8 mouse cellular contexts compared by ENCODE assay signal in genomic region chr16:52450245-52451100, GRCm38 (mm10). TPM values are rescaled to one million over a fixed set of nuclear protein-coding genes. Genes with fewer than 3 reads are reported as not detected.
A peak's percentile ranks its signal among the peaks of the same experiment; 100 is the strongest.
DNase-seq lines count a peak whose midpoint lies in the region; ATAC-seq and TF ChIP-seq lines count a peak whose summit lies in the region.

No protein-coding gene starts in this region.

- no peak for ATAC-seq in forebrain, embryonic 11.5 days (replicated peaks; ENCODE audit: low FRiP score)
- no peak for ATAC-seq in hindbrain, embryonic 11.5 days (ENCODE audit: low FRiP score)

- H3K9ac ChIP-seq in forebrain, embryonic 11.5 days (ENCODE audit: low read length), result peak overlapping the region; percentile 55
- H3K9ac ChIP-seq in hindbrain, embryonic 11.5 days (ENCODE audit: low read depth, low read length), result peak overlapping the region; percentile 31

- H3K4me3 ChIP-seq in E14TG2a.4 (replicated peaks; ENCODE audit: low read length), result peak overlapping the region; percentile 71
- H3K4me3 ChIP-seq in bone marrow macrophage, adult 2 months (ENCODE audit: insufficient read depth, low read length), result peak overlapping the region; percentile 79
- peak overlapping the region; percentile 44 for H3K4me3 ChIP-seq in forebrain, embryonic 11.5 days (ENCODE audit: low read depth, low read length)
- peak overlapping the region; percentile 43 for H3K4me3 ChIP-seq in hindbrain, embryonic 11.5 days (ENCODE audit: low read depth, low read length)

- peaks cover 63% of the 10 kb centered on the region for H3K27me3 ChIP-seq in E14TG2a.4 (ENCODE audit: insufficient read depth, low read length)
- H3K27me3 ChIP-seq in forebrain, embryonic 11.5 days (ENCODE audit: control insufficient read depth, insufficient read depth, low read length), result peaks cover 10% of the 10 kb centered on the region
- peaks cover 6% of the 10 kb centered on the region; the same call in 1 of the 2 replicates for H3K27me3 ChIP-seq in hindbrain, embryonic 11.5 days (ENCODE audit: control insufficient read depth, insufficient read depth, low read length)

- H3K36me3 ChIP-seq in E14TG2a.4 (ENCODE audit: insufficient read depth, low read length), result no peaks in the 10 kb centered on the region
- H3K36me3 ChIP-seq in forebrain, embryonic 11.5 days (ENCODE audit: control insufficient read depth, insufficient read depth, low read length), result no peaks in the 10 kb centered on the region
- H3K36me3 ChIP-seq in hindbrain, embryonic 11.5 days (ENCODE audit: control insufficient read depth, insufficient read depth, low read length), result no peaks in the 10 kb centered on the region

- H3K27ac ChIP-seq in bone marrow macrophage, adult 2 months (ENCODE audit: insufficient read depth, low read depth, low read length), result peak overlapping the region; percentile 75
- no peak overlapping the region for H3K27ac ChIP-seq in forebrain, embryonic 11.5 days (ENCODE audit: low read depth, low read length)
- no peak overlapping the region for H3K27ac ChIP-seq in hindbrain, embryonic 11.5 days (ENCODE audit: low read depth, low read length)

- no peak for TF ChIP-seq POLR2A in bone marrow macrophage, adult 2 months (IDR thresholded peaks at IDR 0.05; ENCODE audit: borderline replicate concordance, low read depth, low read length)

- under 1% methylated on average over 28 of the region's 28 CpGs for WGBS in forebrain, embryonic 11.5 days
- under 1% methylated on average over 28 of the region's 28 CpGs for WGBS in hindbrain, embryonic 11.5 days

- H3K4me2 ChIP-seq in forebrain, embryonic 11.5 days (ENCODE audit: low read depth, low read length, severe bottlenecking), result peak overlapping the region; percentile 48
- H3K4me2 ChIP-seq in hindbrain, embryonic 11.5 days (replicated peaks; ENCODE audit: low read depth, low read length), result peak overlapping the region; percentile 61

- peak; percentile 66 for DNase-seq in forebrain, embryonic 11.5 days (ENCODE audit: low spot score)
- peak; percentile 59 for DNase-seq in hindbrain, embryonic 11.5 days (ENCODE audit: low spot score)
- DNase-seq in layer of hippocampus, postnatal 25 days (ENCODE audit: extremely low spot score in 1 of 2, low spot score in 1 of 2), result peak; percentile 48 to 49
- DNase-seq in lung, postnatal 14 days, result peak; percentile 57
- peak; percentile 58 for DNase-seq in retina, postnatal 1 day
- DNase-seq in MN1 (ENCODE audit: low spot score), result no peak

- H3K4me1 ChIP-seq in E14TG2a.4 (replicated peaks; ENCODE audit: low read depth, low read length), result peaks cover 41% of the 10 kb centered on the region
- H3K4me1 ChIP-seq in bone marrow macrophage, adult 2 months (ENCODE audit: control insufficient read depth, insufficient read depth, low read length), result peaks cover 12% of the 10 kb centered on the region
- H3K4me1 ChIP-seq in forebrain, embryonic 11.5 days (replicated peaks; ENCODE audit: control insufficient read depth, insufficient read depth, low read length), result peaks cover 5% of the 10 kb centered on the region; the same call in 1 of the 2 replicates
- H3K4me1 ChIP-seq in hindbrain, embryonic 11.5 days (replicated peaks; ENCODE audit: control insufficient read depth, insufficient read depth, low read length), result peaks cover 2% of the 10 kb centered on the region; the same call in 1 of the 2 replicates

- H3K9me3 ChIP-seq in E14TG2a.4 (ENCODE audit: low read length), result no peaks in the 10 kb centered on the region
- H3K9me3 ChIP-seq in forebrain, embryonic 11.5 days (ENCODE audit: control insufficient read depth, low read length), result no peaks in the 10 kb centered on the region
- H3K9me3 ChIP-seq in hindbrain, embryonic 11.5 days (ENCODE audit: control insufficient read depth, low read length), result no peaks in the 10 kb centered on the region

- no peak for TF ChIP-seq CTCF in E14TG2a.4 (conservative IDR thresholded peaks at IDR 0.05; ENCODE audit: low read length)
- TF ChIP-seq CTCF in bone marrow macrophage, adult 2 months (IDR thresholded peaks at IDR 0.05; ENCODE audit: low read depth, low read length), result peak; percentile 42; the same call in 1 of the 2 replicates

RNA-seq across cellular contexts. Expression of gene Alcam, which starts 3.4 kb away (rescaled TPM):
- 133 and 141 TPM in 2 replicates for polyA plus RNA-seq in bone marrow macrophage, adult 2 months (2012; ENCODE audit: insufficient read depth, insufficient read length, missing spikeins)
- polyA plus RNA-seq in forebrain, embryonic 11.5 days (2014; fragmentation: Nextera tagmentation; extraction: Ambion mirVana), result 52.5 and 66.3 TPM in 2 replicates
- 57.6 and 84.9 TPM in 2 replicates for polyA plus RNA-seq in hindbrain, embryonic 11.5 days (2014; fragmentation: Nextera tagmentation; extraction: Ambion mirVana)
- total RNA-seq in layer of hippocampus, postnatal 25 days (2021), result 100 to 1,000 TPM; 107 to 113 TPM
